Mouse (Mus musculus): ENCODE results near the gene Gm5799.
"Not testable (repeated sequence)": the region's sequence is repeated elsewhere in the genome, so short reads cannot be mapped to it uniquely, and the experiment has no call there.

Gm5799 gene

DNA sequence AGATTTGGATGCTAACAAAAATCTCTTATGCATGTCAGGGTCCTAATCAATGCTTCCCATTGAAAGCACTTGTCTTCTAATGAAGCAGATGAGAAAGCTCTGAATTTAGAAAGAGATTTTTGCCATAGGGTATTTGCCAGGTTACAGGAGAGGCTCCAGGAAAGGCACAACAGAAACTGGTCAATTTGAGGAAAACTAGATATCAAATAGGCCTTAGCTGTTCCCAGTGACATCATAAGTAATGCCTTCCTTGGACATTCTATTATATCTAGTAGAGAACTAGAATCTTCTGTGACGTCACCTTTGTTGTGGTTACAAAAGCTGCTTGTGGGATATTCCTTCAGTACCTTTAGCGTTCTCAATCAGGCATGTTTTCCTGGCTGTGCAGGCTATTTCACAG, at the start of gene Gm5799:
Gene Gm5799, plus strand, starts transcription at position 301 of the 400 bp plus-strand sequence.
- DNase-seq (ENCODE audit: low read depth, low spot score) = not testable (repeated sequence)

DNA sequence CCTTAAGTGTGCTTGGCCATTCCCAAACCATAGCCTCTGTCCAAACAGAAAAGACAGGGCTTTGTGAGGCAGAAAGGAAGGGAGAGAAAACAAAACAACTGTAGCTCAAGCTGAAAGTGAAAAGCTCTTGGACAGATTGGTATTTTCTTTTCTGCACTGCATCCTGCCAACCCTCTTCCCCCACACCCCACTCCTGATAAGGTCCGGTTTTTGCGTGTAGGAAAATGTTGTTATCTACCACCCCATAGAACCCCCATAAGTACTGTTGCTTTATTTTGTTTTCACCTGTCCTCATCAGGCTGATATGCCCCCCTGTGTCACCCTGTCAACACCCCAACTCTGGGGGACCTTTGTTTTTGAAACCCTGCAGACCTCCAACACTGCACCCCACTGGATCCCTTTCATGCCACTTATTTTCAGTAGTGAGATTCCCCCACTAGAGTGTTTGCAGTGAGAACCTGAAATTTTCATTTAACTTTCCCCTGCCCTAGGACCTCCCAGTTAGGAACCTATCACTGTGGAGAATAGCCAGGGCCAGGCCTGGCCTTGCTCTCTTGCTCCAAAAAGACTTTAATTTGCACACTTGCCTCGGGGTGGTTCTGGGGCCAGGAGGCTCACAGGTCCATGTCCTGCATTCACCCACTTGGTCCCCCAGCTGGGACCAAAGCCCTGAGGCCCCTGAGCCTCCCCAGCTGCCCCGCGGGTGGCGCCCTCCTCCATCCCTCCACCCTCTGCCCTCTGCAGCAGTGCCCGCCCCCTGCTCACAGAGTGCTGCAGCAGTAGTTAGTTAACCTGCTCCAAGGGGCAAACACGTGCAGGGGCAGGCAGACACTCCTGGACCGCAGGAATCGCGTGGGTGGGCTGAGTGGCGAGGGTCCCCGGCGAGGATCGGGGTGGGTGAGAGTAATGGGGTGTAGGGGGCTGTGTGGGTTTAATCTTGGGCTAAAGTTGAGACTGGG, 12.0 kb upstream of the Gm5799 start:
- DNase-seq (ENCODE audit: low read depth, low spot score) = not testable (repeated sequence)

DNA sequence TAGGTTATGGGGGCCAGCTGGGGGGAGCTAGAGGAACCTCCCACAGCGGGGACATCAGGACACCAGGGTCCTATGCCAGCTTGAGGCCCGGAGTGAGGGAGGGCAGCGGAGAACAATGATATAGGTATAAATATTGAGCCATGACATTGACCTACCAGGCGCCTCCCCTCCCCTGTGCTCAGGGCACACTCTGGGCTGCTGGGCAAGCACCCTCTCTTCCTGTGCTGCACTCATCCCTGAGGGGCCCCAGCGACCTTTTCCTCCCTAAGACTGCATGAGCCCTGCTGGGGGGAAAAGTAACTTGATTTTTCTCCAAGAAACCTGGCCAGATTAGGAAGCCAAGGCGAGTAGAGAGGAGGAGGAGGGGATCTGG, 11.4 kb upstream of the Gm5799 start:
- DNase-seq (ENCODE audit: low read depth, low spot score) = not testable (repeated sequence)

DNA sequence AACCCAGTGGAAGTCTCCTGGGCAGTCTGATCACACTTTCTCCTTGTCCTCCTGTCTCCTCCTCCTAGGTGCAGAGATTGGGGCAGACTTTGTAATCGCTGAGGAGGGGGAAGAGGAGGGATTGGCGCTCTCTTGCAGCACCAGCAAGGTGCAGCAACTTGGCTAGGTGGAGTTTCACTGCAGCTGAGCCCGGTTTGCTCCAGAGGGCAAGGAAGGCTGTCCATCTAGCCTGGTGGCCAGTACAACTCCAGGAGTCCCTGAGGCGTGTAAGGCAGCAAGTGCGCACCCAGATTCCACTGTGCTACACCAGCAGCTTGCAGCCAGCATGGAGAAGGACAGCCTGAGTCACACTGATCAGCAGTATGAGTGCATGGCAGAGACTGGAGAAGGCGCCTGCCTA, 11.0 kb upstream of the Gm5799 start:
- not testable (repeated sequence) for DNase-seq (ENCODE audit: low read depth, low spot score)

DNA sequence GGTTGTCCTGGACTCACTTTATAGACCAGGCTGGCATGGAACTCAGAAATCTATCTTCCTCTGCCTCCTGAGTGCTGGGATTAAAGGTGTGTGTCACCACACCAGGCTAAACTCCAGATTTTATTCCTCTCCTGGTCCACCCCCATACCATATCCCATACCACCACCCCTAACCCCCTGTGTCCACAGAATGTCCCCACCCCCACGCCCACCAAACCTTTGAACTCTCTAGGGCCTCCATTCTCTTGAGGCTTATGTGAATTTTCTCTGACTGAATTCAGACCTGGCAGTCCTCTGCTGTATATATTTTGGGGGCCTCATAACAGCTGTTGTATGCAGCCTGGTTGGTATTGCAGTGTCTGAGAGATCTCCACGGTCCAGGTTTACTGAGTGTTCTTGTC, 5.2 kb upstream of the Gm5799 start:
- DNase-seq (ENCODE audit: low read depth, low spot score) = not testable (repeated sequence)

DNA sequence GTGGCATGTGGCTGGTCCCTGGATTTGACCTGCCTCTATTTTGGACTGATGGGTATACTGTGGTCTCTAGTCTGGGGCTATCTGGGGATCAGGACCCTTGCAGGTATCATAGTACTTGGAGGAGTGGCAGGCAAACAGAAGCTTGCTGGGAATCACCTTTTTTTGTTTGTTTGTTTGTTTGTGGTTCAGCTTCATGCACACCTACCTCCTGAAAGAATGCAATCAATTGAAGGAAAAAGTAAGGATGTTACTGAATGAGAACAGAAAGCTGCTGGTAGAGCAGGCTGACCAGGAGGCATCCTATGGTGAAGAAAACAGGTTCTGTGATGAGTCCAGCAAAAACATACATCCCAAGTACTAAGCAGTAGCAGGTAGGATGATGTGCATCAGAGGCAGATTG, 2.9 kb downstream of the Gm5799 start:
- not testable (repeated sequence) for DNase-seq (ENCODE audit: low read depth, low spot score)

DNA sequence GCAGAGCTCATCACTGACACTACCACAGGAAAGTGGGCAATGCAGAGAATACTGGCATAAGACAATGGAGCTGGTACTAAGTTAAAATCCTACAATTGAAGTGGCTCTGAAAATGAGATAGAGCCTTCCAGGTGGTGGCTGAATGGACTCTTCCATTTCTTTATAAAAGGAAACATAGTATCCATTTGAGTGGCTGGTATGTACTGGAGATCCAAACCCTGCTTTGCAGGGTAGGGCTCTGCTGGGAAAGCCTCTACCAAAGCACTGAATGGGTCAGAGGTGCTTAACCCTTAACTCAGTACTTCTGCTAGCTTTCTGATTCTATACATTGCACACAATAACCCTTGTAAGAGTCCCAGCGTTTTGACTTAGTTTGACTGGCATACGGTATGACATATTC, 8.9 kb downstream of the Gm5799 start:
- not testable (repeated sequence) for DNase-seq (ENCODE audit: low read depth, low spot score)

DNA sequence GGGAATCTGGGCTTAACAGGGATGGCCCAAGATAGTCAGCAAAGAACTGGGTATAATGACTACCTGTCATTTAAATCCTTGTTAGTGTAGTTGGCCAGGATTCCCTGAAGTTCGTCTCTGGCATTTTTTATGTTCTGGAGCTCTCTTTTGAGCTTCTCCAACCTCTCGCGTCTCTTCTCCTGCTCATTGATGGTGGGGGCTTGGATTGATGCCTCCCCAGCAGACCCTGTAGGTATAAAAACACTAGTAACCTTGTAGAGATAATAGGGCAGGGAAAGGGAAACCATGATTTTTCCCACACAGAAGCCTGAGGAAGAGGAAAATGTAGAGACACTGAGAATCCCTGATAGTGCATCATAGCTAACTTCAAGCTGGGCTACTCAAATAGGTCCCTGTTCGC, 34.6 kb downstream of the Gm5799 start:
- not testable (repeated sequence) for DNase-seq (ENCODE audit: low read depth, low spot score)

DNA sequence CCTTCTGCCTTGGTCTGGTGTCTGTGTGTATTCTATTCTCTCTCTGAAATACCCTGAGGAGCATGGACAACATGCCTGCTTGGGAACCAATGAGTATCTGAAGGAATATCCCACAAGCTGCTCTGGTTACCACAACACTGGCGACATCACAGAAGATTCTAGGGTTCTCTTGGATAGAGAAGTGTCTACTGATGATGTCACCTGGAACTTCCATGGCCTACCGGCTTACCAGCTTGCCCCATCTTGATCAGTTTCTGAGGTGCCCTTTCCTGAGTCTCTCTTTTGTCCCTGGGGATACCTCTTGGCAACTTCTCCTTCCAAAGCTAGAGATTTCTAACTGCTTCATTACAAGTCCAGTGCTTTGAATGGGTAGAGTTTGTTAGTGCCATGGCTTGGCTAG, 35.7 kb downstream of the Gm5799 start, which contains the start of gene Gm17654:
Gene Gm17654, minus strand, starts transcription at position 101 of the 400 bp plus-strand sequence.
- DNase-seq (ENCODE audit: low read depth, low spot score) = not testable (repeated sequence)

Data from embryo, embryonic 11.5 days (tissue).